Mouse (Mus musculus) adrenal gland, adult 2 months (tissue): ENCODE measurements at regions not wholly inside any gene's neighbourhood (a gene's known extent, or its start where the extent isn't known, plus 50 kb on each side); places are given as distances from the start of the nearest gene placed in this dataset.
A peak's percentile ranks its signal among the peaks of the same experiment; 100 is the strongest.

ENCODE experiments used
- DNase-seq: peaks from one replicate; pipeline ENCODE4 v3.0.0; 2021

- DNase-seq: no peak
These were observed 355.0 kb upstream of the Cblb start for GRCm38 (mm10) chr16:51675988-51676387.

GRCm38 (mm10) chr16:51690861-51691260 lies 340.2 kb upstream of the Cblb start:
- DNase-seq: no peak

GRCm38 (mm10) chr16:51705026-51705425 lies 326.0 kb upstream of the Cblb start:
- no peak for DNase-seq

DNA sequence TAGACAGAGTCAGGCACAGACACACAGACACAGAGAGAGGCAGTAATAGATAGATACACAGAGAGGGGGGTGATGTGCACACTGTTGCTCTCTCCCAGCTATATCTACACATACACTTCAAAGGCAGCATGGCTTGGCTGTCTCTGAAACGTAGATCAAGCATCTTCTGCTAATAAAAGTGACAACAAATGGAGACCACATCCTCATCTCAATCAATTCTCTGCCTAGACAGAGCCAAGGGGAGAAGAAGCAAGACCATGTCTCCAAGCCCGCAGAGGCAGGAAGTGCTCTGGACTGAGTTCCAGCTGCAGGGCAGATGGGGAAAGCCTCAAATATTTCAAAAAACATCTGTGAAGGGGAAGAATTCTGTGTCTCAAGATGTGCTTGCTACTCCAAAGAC lies 312.3 kb upstream of the Cblb start:
- DNase-seq: no peak

GRCm38 (mm10) chr16:51719637-51720036 lies 311.4 kb upstream of the Cblb start:
- peak; percentile 1 for DNase-seq

- DNase-seq: no peak
These were observed 308.3 kb upstream of the Cblb start for GRCm38 (mm10) chr16:51722682-51723081.

DNA sequence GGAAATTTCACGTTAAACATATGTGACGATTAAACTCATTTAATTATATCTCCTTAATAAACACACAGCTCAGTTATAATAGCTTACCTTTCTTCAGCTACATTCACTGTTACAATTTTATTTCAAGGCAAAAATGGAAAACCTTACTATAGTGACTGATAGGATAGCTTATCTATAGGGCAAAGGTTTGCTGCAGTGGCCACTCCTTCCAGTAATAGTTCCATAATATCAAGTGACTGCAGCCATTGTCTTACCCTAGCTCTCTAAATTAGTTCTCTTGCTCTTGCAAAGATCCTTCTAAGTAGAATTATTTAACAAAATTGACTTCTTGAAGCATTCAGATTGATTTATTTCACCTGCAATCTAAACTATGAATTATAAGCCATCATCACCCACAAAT lies 289.1 kb upstream of the Cblb start:
- DNase-seq: no peak

DNA sequence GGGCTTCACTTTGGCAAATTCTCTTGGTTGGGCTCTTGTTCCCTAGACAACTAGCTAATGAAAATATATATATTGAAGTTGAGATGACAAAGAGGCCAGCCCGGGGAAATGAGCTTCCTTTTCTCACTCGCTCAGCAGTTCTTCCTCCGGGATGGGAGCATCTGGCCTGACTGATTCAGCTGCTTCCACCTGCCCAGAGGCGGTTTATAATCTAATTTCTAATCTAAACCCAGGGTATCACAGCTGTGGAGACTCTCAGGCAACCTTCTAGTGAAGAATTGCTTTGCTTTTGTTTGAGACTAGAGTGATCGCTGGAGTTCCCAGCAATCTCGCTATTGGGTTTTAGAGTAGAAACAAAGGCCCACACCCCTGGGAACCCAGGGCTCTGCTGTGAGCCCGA lies 279.1 kb upstream of the Cblb start:
- DNase-seq: no peak

- no peak for DNase-seq
These were observed 272.4 kb upstream of the Cblb start for GRCm38 (mm10) chr16:51758361-51759227.

DNA sequence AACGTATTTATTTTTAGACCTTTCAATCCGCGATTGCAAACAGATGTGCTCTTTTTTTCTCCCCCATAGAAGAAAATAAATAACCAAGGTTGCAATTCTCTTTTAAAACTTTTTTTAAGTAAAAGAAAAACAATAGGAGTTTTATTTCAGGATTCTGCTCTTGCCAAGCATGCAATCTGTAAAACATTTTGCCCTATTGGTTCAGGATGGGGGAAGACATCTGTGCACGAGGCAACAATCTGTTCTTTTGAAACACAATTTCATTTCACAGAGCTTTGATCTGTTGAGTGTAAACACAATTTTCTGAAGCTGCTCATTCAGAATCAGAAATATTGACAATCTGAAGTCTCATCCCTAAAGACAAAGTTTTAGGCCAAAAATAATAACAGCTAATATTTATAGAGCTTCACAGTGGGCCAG lies 271.8 kb upstream of the Cblb start:
- no peak for DNase-seq

DNA sequence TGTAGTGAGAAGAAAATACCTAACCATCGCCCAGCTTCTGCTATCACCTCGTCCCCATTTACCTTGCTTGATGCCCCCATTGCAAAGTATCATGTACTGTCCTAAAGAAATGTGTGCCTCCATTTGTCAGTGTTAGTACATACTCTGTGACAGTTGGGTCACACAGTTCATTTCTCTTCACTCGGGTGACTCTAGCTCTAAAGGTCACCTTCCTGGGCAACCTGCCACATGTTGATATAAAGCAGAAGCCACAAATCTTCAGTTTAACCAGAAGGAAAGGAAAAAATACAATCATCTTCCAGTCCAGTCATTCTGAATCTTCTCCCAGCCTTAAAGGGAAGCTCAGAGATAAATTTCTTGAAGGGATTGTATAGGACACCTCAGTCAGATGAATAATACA lies 263.5 kb upstream of the Cblb start:
- DNase-seq: peak; percentile 73

GRCm38 (mm10) chr16:51778920-51779319 lies 252.1 kb upstream of the Cblb start:
- DNase-seq: no peak

DNA sequence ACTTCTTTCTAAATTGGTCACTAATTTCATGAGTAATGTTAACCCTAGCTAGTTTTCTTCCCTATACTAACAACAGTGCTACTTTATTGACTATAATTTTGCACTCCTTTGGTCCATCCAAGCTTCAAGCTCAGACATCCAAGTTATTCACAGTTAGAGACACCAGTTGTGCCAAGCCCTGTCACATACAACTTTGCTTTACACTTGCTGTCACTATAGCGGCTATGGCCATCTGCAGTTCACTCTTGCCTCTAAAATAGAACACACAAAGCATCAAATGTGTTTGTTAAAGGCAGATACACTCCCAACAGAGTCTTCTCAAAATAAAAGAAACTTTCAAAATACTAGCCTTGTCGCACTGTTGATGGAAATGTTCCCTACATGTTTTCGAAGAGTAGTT lies 236.0 kb upstream of the Cblb start:
- no peak for DNase-seq

- DNase-seq: no peak
These were observed 223.7 kb upstream of the Cblb start for GRCm38 (mm10) chr16:51807323-51807722.

DNA sequence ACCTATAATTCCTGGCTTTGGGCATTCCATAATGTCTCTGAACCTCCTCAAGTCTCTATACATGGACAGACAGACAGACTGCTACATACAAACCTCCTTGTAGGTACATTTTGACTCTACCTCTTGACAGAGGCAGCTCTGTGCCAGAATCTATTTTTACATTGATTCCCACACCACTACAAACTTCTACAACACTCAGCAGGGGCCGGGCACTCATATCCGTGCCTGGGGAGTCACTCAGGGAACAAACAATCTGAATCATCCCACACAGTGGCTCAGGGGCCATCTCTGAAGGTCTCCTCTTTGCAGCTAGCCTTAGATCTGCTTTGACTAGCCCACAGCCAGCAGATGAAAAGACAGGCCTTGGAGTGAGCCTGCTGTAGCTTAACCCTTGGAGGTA lies 221.9 kb upstream of the Cblb start:
- DNase-seq: no peak

- no peak for DNase-seq
These were observed 220.0 kb upstream of the Cblb start for GRCm38 (mm10) chr16:51811073-51811472.

DNA sequence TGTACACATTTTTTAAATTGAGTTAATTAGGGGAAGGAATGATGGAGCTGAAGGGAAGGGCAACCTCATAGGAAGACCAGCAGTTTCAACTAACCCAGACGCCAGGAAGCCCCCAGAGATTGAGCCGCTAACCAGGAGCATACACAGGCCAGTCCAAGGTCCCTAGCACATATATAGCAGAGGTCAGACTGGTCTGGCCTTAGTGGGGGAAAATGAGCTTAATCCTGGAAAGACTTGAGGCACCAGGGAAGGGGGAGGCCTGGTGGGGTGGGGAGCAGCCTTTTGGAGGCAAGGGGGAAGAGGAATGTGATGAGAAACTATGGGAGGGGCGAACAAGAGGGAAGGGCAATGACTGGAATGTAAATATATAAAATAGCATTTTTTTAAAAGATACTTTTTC lies 188.3 kb upstream of the Cblb start:
- no peak for DNase-seq

DNA sequence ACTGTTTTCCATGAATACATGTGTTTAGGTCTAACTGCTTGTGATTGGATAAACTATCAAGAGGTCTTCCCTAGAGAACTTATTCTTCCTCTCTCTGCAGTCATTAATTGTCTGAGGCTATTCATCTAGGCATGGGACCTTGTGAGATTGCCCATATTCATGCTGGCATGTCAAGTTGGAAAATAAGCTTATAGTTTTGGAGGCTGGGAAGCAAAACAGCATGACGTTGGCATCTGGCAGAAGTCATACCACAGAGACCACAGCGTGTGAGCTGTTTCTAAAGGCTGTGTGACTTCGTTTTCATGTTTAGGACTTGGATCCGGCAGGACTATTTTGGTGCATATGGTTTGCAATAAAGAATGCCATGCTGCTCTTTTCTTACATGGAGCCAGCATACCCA lies 185.5 kb upstream of the Cblb start:
- DNase-seq: no peak

- no peak for DNase-seq
These were observed 150.3 kb upstream of the Cblb start for GRCm38 (mm10) chr16:51880711-51881110.

- DNase-seq: no peak
These were observed 149.9 kb upstream of the Cblb start for GRCm38 (mm10) chr16:51881127-51881526.

GRCm38 (mm10) chr16:51883813-51884212 lies 147.2 kb upstream of the Cblb start:
- no peak for DNase-seq

GRCm38 (mm10) chr16:51887496-51887895 lies 143.5 kb upstream of the Cblb start:
- no peak for DNase-seq

- DNase-seq: no peak
These were observed 125.4 kb upstream of the Cblb start for GRCm38 (mm10) chr16:51905588-51905987.

DNA sequence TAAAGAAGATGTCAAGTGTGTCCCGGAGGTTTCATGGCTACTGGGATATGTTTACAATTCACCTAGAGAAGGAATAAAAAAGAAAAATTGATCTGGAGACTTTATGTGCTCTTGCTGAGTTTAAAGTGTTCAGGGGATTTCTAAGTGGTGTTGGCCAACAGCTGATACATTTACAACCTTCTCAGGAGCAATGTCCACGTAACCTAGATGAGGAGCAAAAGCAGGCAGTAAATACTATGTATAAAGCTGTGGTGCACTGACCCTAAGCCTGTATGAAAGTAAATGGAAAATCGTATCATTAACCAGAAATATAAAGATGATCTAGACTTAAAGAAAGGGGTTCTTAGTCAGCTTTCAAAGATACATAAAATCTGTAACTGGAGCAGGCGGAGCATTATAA lies 124.3 kb upstream of the Cblb start:
- no peak for DNase-seq
